Mouse (Mus musculus) gastrocnemius, postnatal 4 days (tissue): ENCODE data around the gene Cemip. TPM values are rescaled to one million over a fixed set of nuclear protein-coding genes. Genes with fewer than 3 reads are reported as not detected.

Experiments used
- DNase-seq, 2 experiments: peaks; one replicate each; pipeline ENCODE4 v3.0.0; 2021 to 2022; ENCODE audit warnings: low spot score in 2 of 2, mixed read lengths in 2 of 2
- total RNA-seq, 2 experiments: library from RNA; stranded (reverse); gene quantifications; 2 replicates each; pipeline ENCODE4 v1.2.3; 2021

Cemip gene
- total RNA-seq, 2 experiments from 2014 or later = 0.62 to 0.69 TPM

DNA sequence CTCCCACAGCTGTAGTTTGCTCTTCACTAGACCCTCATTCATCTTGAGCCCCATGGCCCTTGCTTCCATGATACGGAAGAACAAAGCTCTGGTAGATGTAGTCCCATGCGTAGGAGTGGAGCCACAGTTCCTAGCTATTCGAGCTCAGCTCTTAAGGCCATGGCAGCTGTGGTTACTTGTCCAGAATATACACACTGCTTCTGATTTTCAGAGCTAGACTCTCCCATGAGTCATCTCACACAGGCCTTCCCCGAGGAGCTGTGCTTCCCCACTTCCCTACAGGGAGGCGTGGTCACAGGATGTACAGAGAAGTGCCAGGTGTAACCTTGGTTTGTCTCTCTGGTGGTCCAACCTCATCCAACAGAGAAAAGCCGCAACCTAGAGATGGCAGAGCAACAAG lies 111.0 kb downstream of the Cemip start:
- DNase-seq = no peak

DNA sequence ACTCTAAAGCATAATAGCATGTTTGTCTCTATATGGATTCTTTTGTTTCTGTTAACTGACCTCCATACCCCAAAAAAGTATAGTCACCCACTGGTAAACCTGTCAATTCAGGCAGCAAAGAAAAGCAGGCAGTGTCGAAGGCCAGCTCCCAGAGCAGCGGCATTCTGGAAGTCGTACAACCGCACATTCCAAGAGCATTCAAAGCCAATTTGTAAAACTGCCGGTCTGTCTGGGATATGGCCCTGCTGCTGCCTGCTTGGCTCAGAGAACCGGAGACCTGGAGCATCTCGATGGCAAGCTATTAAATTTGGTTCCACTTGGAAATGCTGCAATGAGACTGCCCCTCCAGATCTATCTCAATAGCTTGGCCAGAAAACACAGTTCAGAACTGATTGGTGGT lies 113.8 kb downstream of the Cemip start:
- DNase-seq = no peak

DNA sequence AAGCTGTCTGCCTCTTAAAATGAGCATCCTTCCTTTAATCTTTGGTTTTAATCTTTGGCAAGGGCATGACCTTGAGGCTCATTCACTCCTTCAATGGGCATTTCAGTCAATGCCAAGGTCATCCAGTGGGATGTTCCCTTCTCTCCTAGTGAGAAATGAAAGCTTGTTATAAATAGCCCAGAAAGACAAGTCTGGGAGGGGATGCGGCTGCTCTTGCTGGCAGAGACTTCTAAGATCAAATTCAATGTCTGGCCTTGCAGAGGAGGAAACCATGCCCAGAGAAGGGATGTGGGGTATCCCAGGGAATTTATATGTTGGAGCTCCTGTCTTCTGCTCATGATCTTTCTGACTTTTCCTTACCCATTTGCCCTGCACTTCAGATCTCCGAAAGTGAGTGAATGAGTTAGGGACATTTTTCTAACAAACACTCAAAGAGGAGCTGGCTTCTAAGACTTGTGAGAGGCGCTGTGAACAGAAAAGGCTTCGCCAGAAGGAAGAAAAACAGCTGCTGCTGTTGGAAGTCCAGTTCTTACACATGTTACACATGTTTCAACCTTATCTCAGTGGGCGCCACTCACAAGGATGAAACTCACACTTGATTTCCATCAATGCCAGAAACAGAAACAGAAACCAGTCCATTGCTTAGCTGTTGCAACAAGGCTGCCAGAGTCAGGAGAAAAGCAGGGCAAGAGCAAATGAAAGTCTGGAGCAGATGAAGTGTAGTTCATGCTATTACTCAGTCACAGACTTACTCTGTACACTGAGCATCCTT lies 120.1 kb downstream of the Cemip start:
- no peak for DNase-seq

DNA sequence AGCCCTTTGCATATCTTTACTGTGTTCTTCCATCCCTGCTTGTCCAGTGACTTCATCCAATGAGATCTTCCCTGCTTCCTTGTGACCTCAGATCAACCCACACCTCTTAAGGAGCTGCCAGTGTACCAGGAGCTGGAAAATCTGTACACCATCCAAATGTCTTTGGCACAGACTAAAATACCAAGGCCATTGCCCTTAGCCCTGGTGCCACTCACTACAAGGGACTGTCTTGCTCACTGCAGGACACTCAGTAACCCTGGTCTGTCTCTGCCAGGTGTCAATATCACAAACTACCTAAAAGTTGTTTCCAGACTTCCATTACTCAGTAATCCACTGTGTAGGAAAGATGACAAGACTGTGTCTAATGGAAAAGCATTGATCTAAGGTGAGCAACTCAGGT lies 121.1 kb downstream of the Cemip start:
- DNase-seq = no peak

DNA sequence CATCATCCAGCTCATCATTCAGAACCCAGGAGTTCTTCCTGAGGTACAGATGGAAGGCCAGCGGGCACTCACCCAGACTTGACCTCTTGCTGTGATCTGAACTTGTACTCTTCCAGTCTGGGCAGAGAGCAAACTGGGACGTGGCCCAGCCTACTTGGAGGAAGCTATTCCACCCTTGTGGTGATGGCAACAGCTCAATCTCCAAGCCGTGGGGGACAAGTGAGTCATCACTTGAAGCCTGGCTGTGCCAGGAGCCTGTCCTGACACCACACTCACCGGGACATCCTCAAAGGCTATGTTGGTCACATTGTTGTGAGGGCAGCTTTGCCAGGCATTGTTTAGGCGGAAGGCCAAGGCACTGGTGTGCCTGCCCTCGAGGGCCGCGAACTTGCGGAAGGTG lies 133.8 kb downstream of the Cemip start:
- DNase-seq = no peak

DNA sequence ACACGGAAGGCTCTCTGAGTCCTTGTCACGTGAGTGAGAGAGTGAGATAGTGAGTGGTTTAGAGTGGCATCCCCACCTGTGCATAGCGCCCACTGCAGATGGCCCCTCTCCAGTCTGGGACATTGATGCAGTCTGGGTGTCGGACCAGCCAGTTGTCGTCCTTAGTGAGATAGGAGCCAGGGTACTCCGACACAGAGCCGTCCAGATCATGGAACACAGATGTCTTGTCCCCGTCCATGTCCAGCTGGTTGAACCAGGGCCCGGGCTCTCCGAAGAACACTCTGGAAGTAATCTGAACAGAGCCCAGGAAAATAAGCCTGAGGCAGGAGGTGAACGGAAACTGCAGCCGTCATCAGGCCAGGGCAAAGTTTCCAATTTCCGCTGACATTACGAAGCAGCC lies 135.0 kb downstream of the Cemip start:
- DNase-seq = peak in 1 of 2 experiments; percentile 34

DNA sequence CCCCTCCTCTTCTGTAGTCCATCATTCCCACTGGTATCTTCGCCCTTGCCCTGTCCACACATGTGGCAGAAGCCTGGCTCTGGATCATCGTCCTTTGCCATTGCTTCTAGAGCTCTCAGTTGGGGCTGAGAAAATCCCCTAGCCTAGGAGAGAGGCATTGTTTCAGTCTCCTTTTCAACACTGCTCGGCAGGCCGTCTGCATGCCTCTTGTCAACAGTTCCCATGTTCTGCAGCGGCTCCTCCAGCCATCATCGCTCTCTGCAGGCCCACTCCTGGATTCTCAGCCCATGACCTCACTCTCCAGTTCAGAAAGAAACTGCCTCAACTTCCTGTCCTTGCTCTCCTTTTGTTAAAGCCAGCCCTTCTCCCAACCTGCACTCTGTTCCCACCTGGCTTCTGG lies 136.6 kb downstream of the Cemip start:
- no peak for DNase-seq

DNA sequence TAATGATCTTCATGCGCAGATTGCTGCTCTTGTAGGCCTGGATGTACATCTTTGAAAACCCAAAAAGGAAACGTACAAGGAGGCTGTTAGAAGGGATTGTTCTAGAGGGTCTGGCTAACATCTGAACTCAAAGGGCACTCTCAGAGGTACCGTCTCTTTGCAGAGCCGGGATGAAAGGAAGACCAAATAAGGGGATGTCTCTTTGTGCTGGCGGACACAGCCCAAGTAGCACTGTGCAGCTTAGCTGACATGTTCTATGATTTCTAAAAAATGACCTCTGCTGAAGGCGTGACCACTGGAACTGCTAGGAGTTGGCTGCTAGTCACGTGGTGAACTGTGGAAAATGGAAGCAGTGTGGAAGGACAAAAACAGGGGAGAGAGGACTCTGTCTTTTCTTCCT lies 137.6 kb downstream of the Cemip start:
- no peak for DNase-seq

DNA sequence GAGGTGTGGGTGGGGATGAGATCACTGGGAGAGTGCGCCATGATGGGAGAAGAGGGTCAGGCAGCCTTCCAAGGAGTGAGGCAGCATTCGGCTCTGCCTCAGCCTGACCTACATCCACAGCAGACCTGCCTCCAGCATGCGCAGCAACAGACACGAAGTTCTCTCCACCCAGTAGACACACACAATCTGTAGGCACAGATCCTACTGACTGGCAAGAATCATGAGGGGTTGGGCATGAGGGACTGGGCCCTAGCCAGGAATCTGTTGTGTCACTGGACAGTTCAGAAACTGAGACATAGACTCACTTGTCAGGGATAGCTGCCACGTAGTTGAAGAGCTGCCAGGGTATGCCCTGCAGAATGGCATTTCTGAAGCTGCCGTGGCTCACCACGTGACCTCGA lies 144.6 kb downstream of the Cemip start:
- DNase-seq = no peak

DNA sequence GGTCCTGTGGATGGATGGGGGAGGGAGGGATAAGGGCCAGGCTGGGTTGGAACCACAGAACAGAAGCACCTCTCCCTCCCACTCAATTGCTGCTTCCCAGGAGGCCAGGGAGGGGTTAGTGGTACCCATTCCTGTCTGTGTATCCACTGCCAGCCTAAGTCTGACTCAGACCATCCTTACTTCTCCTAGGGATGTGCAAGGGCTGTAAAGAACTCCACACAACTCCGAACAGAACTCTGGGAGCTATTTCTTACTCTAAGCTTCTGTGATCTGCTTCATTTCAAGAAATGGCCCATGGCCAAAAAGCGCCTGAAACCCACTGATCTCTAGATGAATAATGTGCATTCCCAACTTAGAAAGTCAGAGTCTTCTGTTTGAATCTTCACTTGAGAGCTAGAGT lies 146.2 kb downstream of the Cemip start:
- no peak for DNase-seq

DNA sequence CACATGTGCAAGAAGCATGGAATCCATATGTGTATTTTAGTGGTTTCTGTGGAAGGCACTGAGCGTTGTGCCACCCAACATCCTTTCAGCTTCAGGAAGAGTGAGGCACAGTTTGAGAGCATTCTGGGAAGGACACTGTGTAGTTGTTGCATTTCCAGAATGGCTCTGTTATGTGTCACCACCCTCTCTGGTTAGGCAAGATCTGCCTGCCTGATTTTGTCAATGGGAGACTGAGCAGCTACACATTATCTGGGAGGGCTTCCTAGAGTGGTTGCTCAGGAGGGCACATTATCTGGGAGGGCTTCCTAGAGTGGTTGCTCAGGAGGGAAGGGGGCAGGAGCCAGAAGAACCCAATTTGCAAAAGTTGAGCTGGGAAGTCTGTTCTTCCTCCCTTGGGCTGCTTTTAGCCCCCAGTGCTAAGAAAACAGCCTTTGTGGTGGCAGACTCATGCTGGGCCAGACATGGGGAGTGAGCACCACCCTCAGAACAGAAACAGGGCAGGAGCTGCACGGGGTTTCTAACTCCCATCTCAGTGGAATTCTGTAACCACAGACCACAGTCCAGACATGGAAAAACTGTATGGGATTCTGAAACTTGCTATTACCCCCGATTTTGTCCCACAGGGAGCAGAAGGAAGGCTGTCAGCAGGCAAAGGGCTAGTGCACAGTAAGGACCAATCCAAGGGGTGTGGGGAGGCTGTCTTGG lies 147.1 kb downstream of the Cemip start:
- DNase-seq = no peak

DNA sequence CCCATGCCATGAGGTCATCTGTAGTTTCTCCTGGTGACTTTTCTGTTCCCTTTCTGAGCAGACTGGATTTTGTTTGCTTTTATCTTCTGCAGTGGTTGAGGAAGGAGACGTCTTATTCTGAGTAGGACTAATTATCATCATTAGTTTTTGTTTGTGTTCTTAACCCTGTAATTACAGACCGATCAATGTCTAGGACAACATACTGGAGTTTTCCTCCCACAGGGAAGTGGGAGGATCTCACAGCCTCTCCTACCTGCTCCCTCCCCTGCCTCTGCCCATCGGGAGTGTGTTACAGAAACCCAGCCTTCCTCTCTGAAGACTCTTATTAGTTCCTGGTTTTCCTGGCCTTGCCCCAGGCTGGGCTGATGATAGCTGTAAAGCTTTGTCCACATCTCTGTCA lies 164.7 kb downstream of the Cemip start:
- no peak for DNase-seq

DNA sequence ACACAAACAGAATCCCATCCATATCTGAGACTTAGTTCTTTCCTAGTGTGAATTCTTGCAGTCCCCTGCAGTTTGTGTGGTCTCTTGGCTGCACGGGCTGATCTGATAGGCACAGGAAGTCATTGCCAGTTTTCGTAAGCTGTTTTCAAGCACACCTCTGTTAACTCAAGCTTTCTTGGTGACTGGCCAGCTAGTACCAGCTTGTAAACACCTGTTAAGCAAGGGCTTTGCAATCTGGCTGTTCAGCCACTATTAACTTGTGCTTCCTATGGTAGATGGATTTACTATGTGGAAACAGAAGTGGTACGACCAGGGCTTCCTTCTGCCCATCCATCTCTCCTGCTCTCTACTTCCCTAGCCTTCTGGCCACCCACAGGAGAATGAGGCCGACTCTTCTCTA lies 166.1 kb downstream of the Cemip start:
- DNase-seq = no peak

DNA sequence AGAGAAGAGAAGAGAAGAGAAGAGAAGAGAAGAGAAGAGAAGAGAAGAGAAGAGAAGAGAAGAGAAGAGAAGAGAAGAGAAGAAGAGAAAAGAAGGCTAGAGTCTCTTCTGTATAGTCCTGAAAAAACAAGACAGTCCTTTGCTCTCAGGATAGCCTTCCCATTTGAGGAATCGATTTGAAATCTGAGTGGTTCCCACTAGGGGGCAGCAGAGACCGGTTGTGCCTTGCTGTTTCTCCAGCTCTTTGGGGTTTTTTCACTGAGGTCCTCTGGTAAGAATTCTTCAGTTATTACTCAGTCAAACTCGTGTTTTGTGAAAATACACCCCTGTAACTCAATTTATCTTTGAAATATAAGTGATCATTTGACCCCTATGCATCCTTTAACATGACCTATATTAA lies 171.7 kb downstream of the Cemip start:
- DNase-seq = peak; percentile 80 to 83

DNA sequence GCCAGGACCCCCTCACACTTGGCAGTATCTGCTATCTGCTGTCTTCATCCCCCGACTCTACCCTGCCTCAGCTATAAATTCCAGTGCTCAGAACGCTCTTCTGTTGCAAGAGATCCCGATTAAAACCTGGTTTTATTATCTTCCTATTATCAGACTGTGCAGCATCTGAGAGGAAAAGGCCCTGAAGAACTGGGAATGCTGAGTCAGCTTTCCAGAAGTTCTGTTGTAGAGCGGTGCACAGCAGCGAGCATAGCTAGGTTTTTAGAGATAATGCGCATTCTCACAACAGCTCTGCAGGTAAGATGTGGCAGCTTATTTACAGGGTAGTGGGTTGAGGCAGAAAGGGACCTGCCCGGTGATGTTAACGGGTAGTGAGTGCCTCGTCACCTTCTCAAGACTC lies 172.3 kb downstream of the Cemip start:
- DNase-seq = no peak

DNA sequence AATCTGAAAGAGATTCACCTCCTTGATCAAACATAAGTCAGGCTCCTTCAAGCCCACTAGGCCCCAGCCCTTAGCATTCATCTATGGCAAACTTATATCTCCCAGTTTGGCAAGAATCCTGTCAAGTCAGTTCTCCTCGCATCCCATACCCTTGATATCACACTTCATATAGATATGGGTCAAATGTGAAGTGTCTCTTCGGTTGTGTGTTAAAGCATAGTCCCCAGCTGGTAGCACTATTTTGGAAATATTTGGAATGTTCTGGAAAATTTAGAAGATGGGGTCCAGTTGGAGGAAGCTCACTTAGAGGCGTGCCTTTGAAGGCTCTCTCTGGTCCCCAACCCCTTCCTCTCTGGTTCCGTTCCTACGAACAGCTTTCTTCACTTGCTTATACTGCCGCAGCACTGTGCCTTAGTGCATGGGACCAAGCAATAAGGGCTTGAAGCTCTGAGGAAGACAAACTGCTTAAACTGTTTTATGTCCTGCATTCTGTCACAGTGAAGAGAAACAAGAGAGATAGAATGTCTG lies 172.8 kb downstream of the Cemip start:
- no peak for DNase-seq

DNA sequence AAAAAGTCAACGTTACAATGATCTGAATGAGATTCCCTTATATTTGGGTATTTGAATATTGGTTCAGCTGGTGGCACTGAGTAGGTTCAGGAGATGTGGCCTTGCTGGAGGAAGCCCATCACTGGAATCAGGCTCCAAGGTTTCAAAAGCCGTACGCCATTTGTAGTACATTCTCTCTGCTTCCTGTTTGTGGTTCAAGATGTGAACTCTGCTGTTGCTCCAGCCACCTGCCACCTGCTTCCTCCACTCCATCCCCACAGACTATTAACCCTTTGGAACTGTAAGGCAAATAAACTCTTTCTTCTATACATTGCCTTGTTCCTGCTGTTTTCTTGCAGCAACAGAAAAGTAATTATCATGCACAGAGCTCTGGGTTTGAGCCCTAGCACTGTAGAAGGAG lies 174.4 kb downstream of the Cemip start:
- no peak for DNase-seq

DNA sequence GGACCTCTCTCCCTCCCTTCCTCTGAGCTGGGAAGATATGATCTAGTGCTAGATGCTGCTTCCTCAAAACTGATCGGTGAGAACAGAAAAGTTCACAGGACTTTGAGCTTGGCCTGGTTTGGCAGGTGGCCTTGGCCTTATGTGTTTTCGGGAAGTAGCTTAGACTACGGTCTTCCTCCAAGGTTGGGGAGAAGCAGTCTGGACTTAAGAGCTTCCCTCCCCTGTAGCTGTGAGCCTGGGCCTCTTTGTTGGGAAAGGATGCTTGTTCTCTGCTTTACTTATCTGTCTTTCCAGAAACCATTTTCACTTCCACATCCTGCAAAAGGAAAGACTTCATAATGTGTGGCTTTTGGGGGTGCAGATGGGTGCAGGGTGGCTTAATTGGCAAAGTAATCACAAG lies 181.5 kb downstream of the Cemip start:
- DNase-seq = no peak

DNA sequence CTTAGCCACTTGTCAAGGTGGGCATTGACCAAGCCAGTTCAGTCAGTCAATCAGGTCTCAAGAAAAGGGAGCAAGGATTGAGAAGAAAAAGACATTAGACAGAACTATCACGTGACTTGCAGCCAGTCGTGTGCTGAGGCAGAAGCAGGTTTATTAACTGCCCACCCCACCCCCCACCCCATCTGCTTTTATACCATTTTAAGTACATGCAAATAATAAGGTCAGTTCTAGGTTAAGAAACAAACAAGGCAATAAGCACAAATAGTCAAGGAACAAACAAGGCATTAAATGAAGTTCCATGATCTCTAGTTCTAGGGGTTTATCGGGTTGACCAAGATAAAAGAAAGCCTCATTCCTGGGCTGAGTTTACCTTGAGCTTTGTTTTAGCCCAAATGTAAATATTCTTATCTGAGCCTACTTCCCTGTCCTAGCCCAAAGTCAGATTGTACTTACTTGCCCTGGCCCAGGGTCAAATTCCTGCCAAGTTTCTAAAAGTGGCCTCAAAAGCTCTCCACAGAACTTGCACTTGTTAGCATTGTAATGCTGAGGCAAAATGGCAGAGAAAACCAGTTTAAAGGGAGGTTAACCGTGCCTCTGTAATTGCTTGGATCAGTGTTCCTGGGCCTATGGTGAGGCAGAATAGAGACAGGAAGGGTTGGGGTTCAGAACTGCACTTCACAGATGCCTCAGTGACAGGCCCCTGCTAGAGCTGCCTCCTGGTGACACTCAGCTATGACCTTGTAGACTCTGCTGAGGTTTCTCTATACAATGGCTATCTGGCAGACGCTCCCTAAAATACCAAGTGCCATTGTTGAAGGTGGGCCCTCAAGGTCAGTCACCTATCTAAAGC lies 183.8 kb downstream of the Cemip start:
- no peak for DNase-seq

DNA sequence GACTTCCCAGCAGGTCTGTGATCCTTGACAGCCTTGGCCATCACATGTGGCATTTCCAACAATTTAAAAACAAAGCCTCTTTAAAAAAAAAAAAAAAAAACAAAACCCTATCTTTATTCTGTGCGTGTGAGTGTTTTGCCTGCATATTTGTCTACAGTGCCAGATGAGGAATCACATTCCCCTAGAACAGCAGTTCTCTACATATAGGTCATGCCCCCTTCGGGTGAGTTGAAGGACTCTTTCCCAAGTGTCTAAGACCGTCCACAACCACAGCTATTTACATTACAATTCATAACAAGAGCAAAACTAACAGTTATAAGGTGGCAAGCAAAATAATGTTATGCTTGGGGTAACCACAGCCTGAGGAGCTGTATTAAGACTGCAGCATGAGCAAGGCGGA lies 184.9 kb downstream of the Cemip start:
- DNase-seq = no peak

DNA sequence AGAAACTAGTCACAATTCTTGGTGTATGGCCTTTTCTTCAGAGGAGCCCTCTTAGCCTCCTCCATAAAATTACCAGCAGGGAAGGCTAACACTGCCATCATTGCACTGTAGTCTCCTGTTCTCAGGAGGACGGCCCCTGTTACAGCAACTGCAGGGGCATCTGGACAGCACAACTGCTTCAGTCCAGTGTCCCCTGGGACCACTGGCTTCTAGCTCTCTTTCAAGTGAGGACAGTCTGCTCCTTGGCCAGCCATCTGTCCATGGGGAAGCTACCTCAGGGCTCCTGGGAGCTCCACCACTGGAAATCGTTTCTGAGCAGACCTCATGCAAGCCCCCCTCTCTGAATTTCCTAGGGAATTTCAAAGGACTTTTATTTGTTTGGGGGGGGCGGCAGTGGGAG lies 185.8 kb downstream of the Cemip start:
- no peak for DNase-seq

DNA sequence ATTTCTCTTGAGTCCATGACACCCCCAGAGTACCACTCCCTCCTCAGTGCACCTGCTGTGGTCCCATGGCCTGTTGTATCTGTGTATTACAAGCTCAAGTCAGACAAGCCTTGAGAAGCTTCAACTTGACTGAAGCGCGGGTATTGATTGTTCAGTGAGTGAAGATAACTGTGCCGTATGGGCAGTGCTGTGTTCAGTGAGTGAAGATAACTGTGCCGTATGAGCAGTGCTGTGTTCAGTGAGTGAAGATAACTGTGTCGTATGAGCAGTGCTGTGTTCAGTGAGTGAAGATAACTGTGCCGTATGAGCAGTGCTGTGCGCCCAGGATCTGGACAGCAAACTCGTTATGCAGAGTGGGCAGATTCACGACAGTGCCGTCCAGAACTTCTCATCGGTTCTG lies 188.0 kb downstream of the Cemip start:
- no peak for DNase-seq
